Mouse (Mus musculus) mouse trophoblast stem cell (cell line): ENCODE results near the gene Nrp2.

Source experiments
- in situ Hi-C, 2 experiments: fragments of 300-500 bp; cut with MseI, MboI; formaldehyde crosslinking; loops; 2 replicates in 1 of 2; 3 replicates in 1 of 2; pipeline ENCODE4 v1.15.1; 2025

Gene Nrp2

DNA sequence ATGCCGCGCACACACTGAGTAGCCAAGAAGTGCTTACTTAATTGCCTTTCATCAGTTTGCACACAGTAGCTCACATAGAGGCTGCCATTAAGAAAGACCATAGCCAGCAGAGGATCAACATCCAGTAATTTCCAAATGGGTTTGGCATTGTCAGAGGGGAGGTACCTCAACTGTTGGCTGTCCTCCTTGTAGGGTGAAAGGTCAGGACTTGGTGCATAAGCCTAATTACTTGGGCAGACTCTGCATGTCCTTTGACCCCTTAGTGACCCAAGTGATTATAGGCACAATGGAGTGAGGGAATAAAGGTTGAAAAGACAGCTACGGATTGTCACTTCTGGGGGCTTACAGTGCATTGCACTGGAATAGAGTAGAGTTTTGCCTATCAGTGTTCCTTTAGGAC, 45.3 kb downstream of the Nrp2 start:
- in situ Hi-C loops, result no loop called here

GRCm38 (mm10) chr1:62749716-62750115, 46.6 kb downstream of the Nrp2 start:
- in situ Hi-C loops, result no loop called here

DNA sequence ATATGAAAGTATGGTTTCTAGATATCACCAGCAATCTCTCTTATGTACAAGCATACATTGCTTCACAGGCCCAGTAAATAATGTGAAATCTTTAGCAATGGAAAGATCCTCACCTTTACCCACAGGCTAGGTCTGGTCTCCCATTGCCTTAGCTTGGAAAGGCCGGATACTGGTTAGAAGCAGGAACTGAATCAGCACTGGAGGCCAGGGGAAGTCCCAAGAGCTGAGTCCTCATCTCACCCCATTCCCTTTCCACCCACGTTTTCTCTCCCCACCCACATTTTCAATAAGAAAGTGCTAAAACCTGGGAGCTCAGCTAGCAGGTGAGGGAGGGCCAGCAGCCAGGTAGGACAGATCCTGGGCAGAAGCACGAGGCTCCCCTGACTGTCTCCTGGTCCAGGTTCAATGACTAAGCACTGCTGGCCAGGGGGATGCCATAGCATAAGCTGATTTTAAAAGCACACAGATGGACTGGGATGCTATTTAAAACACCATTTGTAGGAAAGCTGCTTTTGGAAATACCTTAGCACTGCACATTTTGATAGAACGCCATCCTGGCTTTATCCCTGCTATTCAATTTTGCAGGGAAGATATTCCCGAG, 47.4 kb downstream of the Nrp2 start:
- in situ Hi-C loops, result no loop called here

DNA sequence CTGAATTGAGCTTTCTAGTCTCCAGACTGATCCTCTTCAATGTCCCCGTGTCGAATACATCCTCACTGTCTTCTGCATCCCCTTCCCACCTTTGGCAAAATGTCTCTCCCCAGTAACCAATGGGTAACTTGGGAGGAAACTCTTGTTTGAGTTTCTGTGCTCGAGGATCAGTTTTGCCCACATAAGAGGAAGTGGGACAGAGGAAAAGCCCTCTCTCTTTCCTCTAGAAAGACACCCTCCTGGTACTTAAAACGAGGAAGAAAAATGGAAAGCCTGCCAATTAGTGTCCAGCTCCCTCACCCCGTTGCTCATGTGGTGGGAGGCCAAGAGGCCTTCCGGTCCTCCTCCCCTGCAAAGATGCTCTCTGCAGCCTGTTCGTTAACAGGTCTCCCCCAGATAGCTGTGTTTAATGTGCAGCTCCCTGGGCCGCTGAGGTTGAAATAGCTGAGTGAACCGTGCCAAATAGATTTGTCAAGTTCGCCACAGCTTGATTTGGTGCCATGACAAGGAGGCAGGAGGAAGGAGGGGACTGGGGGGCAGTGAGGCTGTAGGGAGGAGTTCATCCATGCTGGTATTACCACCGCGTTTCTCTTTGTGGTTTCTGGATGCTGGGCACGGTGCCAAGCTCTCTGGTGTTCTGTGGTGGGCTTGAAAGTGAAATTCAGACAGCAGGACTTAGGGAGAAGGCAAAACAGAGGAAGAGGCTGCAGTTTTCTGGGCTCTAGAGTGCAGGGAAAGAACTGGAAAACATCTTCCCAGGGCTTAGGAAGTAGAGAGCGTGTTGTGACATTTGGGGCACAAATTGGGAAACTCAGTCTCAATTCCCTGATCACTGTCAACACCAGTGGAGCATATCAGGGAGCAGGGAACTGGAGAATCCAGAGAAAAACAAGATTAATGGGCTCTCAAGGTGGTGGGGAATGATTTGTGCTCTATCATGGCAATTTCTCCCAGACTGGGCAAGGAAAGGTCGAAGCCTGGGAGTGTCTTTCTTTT, 48.2 kb downstream of the Nrp2 start:
- in situ Hi-C loops, result no loop called here

DNA sequence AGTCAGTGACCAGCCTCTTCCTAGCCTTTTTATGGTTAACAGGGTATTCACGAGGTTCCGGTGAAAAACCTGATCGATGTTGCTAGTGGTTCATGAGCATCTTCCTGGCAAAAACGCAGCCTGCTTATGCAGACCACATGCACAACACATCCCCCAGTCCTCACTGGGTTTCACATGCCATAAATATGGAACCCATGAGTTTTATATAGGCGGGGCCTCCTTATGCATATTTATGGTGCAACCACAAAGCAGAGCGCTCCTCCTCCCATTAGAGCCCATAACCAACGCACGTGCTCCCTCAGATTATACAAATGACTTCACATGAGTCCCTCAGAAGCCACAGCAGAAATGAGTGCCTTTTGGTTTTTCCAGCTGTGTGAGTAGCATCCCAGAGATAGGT, 49.0 kb downstream of the Nrp2 start:
- in situ Hi-C loops, result no loop called here

- in situ Hi-C loops, result no loop called here
Observed at GRCm38 (mm10) chr1:62752661-62753333, 49.7 kb downstream of the Nrp2 start.

GRCm38 (mm10) chr1:62754066-62754835, 51.2 kb downstream of the Nrp2 start:
- in situ Hi-C loops, result no loop called here

DNA sequence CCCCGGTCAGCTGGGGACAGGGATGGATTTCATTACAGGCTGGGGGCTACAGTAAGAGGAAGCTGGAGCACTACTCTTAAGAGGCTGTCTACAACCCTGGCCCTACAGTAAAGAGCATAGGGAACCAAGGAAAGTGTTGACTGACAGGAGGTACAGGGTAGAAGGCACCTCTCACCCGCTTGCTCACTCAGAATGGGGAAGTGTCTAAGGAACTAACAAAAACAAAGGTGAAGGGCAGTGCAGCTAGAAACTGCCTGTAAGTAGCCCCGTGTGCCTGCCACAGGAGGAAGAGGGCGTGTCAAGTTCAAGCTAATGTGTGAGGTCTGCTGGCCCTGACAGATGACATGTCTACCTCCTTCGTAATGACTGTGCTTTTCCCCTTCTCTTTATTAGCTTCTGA, 57.0 kb downstream of the Nrp2 start:
- in situ Hi-C loops, result no loop called here

DNA sequence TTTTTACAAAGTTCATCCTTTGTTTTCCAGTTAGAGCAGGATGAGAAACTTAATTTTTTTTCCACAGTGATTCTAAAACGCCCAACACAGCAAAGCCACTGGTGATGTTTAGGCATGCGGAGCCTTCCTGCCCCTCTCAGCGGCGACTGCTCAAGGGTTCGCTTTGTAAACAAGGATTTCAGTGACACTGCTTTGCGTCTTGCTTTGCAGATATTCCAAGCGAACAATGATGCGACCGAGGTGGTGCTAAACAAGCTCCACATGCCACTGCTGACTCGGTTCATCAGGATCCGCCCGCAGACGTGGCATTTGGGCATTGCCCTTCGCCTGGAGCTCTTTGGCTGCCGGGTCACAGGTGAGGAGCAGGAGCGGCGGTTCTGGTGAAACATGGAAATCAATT, 57.5 kb downstream of the Nrp2 start:
- in situ Hi-C loops, result no loop called here

GRCm38 (mm10) chr1:62763779-62764178, 60.7 kb downstream of the Nrp2 start:
- in situ Hi-C loops, result no loop called here

- in situ Hi-C loops, result no loop called here
Observed at GRCm38 (mm10) chr1:62765171-62765570, 62.1 kb downstream of the Nrp2 start.

DNA sequence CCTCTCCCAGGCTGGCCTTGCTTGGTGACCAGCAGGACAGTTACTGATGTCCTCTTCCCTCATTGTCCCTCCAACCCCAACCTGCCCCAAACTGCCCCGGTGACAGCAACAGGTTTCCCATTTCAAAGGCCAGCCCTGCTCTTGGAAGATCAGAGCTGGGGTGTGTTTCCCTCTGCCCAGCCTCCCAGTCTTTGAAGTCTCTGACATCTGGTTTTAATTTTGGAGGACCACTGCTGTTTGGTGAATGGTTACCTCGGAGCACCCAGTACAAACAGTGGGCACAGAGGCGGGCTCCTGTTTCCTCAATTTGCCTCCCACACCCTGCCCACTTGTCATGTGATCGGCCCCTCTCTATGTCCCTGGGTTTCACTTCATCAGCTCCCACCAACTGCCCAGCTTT, 63.7 kb downstream of the Nrp2 start:
- in situ Hi-C loops, result no loop called here

DNA sequence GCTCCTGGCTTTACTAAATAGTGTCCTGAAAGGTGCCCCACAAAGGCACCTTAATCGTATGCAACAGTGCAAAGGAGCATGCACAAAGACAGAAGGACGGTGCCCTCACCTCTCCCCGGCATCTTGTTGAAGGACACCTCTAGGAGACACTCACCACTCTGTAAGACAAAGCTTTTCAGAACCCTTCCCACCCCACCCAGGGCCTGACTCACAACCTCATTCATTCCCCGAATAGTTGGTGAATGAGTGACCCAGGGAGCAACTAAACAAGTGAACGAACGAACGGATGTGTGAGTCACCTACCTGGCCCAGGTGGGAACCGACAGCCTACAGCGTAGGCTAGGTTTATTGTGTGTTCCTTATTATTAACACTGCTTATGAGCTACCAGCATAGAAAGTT, 64.5 kb downstream of the Nrp2 start:
- in situ Hi-C loops, result no loop called here

DNA sequence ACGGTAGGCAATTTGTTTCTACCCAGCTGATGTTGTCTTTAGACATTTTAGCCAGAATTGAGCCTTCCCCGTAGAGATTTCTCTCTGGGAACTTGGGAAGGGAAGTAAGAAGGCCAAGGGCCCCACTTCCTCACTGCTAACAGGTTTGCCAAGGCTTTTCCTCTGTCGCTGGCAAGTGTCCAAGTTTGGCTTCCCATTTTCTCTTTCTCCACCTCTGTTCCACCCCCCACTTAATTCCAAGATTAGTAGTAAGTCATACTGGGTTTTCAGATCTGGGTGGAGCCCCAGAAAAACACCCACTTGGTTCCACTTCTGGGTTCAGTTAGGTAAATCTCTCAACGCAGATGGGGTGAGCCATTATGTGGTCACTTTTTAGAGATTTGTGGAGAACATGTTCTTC, 67.5 kb downstream of the Nrp2 start:
- in situ Hi-C loops, result loop anchor here in 1 of 2 experiments (5.0 kb wide), 1 partner anchor 33 kb away; no protein-coding TSS in a partner anchor

- in situ Hi-C loops, result loop anchor here in 1 of 2 experiments (5.0 kb wide), 1 partner anchor 35 kb away; no protein-coding TSS in a partner anchor
Observed at GRCm38 (mm10) chr1:62772391-62772790, 69.3 kb downstream of the Nrp2 start.

DNA sequence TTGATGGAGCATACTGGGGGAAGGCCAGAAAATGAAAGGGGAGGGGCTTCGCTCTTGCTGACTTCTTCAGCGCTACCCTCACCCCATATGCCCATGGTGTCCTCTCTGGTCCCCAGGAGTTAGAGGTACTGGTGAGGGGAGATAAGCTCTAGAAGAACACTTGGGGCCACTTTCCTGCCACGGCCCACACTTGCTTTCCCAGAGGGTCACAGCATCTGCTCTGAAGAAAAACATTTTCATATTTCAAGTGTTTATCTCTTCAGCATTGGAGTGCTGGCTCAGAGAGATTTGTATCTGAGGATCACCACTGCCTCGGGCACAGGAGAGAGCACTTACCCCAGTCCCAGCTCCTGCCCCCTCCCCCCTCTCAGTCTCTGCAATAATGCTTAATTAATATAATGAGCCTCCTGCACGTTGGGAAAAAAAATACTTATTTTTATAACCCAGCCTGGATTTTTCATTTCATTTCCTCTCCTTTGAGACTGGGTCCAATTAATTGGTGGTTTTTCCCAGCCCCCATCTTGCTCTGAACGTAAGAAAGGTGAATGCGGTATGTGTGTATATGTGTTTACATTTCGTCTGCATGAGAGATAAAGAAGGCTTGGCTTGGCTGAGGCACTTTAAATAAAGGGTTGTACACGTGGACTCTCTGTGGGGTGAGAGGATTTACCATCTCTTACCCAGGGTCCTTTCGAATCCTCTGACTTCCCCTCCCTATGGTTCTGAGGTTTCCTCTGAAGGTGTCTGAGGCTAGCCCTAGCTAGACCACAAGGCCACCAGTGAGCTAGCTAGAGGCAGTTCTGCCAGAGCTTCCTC, 70.2 kb downstream of the Nrp2 start:
- in situ Hi-C loops, result loop anchor here in 1 of 2 experiments (5.0 kb wide), 1 partner anchor 36 kb away; no protein-coding TSS in a partner anchor

- in situ Hi-C loops, result loop anchor here in 1 of 2 experiments (5.0 kb wide), 1 partner anchor 37 kb away; no protein-coding TSS in a partner anchor
Observed at GRCm38 (mm10) chr1:62773921-62774191, 70.8 kb downstream of the Nrp2 start.

- in situ Hi-C loops, result loop anchor here in 1 of 2 experiments (5.0 kb wide), 1 partner anchor 37 kb away; no protein-coding TSS in a partner anchor
Observed at GRCm38 (mm10) chr1:62774288-62775218, 71.5 kb downstream of the Nrp2 start.
